Mouse (Mus musculus) left cerebral cortex, postnatal 4 days (tissue): ENCODE measurements at regions not wholly inside any gene's neighbourhood (a gene's known extent, or its start where the extent isn't known, plus 50 kb on each side); places are given as distances from the start of the nearest gene placed in this dataset.

Experiments
- DNase-seq: peaks from one replicate; pipeline ENCODE4 v3.0.0-alpha.2; 2022
- intact Hi-C: fragments of 180-260 bp; cut with DNase I; formaldehyde crosslinking; loops from one replicate; pipeline ENCODE4 v1.15.1; 2025

DNA sequence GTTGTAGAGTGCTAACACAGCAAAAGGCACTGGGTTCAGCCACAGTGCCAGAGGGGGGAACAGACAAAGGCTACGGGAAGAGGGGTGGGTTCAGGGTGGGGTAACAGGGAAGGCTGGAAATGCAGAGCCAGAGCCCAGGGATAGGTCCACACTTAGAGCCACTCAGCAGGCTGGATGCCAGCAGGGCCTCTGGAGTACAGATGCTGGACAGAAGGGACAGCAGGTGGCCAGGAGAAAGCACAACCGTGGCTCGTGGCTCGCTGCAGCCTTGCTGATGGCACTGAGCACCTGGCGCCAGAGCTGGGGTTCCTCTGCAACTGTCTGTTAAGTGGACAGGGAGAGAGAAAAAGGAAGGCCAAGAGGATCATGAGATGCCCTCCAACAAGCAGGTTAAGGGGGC, 174.2 kb downstream of the Mroh4 start:
- DNase-seq: peak; percentile 52
- intact Hi-C loops: no loop called here

DNA sequence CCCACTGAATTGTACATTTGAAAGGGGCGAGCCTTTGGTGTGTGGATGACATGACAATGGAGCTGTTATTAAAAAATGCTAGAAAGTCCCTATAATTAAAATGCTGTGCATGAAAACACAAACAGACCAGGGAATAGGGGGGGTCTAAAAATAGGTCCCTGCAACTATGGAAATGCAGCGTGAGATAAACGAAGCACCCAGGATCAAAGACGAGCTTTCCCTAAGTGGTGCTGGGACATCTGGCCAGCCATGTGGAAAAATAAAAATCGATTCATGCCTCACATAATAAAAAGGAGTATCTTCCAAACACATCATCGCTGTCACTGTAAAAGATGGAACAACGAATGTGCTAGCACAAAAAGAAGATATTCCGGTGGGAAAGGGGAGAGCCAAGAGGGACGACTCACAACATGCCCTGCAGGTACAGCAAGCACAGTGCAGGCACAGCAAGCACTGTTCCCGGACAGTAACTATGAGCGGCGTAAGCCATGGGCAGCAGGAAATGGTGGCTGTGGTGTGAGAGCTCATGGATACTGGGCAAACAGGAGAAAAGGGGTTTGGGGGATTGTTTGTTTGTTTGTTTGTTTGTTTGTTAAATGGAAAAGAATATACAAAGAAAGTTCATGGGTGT, 176.7 kb downstream of the Mroh4 start:
- DNase-seq: no peak
- intact Hi-C loops: no loop called here

DNA sequence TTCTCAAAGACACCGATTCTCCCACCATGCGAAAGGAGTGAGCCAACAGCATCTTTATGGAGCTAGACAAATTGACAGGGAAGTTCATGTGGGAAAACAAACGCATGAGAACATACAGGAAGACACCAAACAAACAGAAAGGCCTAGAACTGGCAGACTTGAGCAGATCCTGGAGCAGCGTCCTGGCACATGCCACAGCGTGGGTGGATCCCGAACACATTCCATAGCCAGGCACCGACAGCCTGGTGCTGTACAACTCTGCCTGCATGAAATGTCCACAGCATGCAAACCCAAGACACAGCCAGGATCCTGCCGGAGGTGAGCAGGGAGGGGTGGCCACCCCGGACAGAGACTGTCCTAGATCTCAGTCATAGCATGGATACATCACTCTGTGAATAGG, 177.2 kb downstream of the Mroh4 start:
- intact Hi-C loops: no loop called here
- no peak for DNase-seq

DNA sequence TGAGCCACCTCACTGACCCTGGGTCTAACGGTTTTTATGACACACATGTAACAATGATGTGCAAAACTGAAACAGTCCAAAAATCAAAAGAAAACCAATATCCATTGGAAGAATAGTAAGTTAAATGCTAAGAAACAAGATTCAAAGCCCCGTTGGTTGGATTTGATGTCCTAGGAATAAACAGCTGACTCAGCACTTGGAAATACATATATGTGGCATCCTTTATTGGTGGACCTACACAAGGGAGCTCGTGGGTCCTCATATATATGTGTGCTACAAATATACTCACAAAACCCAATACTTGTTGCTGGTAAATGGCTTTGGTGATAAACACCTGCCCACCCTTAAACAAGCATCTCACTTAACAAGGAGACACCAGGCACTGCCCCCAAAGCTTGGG, 178.2 kb downstream of the Mroh4 start:
- no peak for DNase-seq
- intact Hi-C loops: no loop called here

DNA sequence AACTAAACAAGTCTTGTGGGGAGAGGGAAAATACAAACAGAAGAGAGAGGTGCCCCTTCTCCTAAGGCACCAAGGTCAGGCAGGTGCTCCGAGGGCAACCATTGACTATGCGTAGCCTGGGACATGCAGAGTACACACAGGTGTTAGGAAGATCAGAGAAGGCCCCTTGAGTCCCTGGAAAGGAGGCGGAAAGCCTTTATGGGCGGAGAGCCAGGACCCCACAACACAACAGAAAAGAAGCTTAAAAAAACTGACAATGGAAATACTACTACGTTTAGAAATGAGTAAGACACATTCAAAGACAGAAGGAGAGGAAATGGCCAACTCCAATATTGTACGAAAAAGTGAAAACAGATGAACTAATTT, 179.5 kb downstream of the Mroh4 start:
- intact Hi-C loops: no loop called here
- DNase-seq: no peak

DNA sequence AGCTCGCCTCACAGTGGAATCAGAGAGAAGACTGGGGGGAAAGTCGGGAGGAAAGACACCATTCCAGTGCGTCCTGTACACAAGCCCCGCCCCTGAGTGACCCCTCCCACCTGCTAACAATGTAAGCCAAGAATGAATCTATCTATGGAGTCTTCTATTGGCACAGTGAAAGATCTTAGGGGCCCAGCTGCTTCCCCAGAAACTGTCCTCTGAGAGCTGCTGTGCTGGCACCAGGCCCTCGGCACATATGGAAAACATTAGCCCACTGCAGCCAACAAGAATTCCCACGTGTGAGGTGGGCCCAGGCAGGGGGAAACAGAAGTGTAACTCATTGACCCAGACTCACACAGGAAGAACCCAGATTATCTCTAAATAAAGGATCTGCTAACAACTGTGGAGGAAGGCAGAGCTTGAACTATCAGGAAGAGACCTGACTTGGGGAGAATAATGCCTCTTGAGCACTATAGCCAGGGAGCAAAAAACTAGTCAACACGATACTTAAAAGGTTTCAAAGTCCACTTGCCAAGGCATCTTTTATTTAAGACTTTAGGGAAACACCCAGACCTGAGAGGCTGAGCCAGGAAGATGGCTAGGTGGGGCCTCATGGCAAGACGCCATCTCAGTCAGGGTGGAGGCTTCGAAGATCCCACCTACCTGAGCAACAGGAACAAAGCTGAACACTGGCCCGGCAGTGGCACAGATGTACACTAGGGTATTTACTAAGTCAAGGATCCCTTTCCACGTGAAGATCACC, 180.1 kb downstream of the Mroh4 start:
- DNase-seq: peak; percentile 65
- intact Hi-C loops: no loop called here

DNA sequence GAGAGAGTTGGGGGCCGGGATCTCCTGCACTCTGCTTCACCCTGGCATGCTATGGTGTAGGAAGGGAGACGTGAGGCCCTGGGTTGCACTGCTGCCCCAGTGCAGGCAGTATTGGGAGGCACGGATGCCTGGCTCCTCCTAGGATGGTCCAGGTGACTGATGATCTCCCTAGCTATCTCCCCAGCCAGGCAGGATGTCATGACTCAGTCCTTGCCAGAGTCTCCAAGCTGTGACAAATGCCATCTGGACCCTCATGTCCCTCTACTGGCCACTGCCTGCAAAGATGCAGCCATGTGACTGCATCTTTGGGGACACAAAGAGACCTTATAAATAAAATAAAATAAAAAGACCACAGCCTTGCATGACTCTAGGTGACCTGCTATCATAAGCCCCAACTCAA, 181.6 kb downstream of the Mroh4 start:
- DNase-seq: peak; percentile 45
- intact Hi-C loops: no loop called here

DNA sequence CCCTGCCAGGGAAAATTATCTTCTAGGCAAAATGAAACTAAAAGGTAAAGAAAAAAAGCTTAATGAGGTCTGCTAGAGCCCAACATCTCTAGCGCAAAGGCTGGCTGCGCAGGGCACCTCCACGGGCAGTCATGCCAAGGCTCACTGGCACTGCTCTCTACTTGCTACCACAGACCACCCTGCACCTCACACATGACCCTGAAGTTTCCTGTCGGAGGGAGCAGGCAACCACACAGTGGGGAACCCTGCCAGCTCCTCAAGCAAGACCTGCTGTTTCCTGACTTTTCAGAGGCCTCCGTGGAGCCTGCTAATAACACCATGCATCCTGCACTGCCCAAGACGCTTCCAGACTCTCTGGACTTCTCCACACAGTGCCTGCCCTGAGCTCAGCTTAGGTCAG, 182.3 kb downstream of the Mroh4 start:
- DNase-seq: no peak
- intact Hi-C loops: no loop called here

DNA sequence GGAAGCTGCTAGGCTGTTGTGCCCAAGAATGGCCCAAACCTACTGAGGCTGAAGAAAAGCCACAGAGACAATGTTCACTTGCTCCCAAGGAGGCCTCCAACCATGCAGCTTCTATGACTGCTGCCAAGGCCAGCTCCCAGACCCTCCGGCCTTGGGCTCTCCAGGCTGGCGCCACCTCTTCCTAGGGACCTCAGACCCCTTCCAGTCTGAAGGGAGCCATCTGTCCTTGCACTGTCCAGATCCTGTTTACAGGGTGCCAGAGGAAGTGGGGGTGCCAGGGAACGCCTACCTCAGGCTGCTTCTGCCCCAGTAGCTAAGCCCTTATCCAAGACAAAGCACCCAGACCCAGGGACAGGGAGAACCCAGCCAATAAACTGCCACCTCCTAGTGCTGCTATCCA, 183.7 kb downstream of the Mroh4 start:
- peak; percentile 47 for DNase-seq
- intact Hi-C loops: no loop called here

DNA sequence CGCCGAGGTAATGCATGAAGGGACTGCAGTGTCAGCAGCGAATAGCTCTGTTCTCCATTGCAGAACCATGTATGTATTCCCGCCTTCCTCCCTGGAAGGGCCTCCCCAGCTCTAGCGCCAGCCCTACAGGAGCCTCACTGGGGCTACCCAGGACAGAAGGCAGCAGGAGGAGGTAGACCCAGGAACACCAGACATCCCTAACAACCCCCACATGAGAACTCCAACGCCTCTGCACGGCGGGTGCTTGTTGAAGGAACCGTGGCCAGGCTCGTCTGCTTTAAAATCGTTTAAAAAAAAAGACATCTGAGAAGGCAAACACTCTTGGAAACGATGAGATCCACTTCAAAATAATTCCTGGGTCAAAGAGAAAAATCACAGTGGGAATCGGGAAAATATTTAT, 194.3 kb downstream of the Mroh4 start:
- no peak for DNase-seq
- intact Hi-C loops: no loop called here

DNA sequence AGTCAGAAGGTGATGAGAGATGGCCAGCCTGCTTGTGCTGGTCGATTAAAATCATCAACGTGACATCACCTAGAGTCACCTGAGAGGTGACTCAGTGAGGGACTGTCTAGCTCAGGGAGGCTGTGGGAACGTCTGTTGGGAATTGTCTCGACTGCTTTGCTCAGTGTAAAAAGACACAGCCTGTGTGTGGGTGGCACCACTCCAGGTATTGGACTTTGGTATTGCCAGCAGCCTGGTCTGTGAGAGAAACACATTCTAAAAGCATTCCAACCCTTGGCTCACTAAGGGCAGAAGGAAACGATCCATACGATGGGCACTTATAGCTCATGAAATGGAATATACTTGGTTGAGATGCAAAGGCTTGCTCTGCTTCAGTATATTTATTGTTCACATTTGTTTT, 209.2 kb downstream of the Mroh4 start:
- DNase-seq: no peak
- intact Hi-C loops: loop anchor here (10.0 kb wide), 1 partner anchor 132 kb away; no protein-coding TSS in a partner anchor

DNA sequence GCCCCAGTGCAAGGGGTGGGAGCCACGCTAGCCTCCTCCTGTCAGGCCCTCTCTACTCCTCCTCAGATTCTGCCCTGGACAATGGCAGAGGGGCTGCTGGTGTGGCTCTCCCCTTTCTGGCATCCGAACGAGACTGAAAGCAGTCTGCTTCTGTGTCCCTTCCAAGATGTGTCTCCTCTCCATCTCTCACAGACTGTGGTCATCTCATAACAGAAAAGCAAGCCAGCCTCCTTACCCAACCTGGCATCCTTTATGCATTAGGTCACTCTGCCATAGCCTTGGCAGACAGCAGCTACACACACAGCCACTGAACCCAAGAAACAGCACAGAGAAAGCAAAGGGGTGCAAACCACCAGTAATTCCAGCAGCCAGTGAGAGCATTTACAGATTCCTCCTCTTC, 213.2 kb downstream of the Mroh4 start:
- intact Hi-C loops: loop anchor here (10.0 kb wide), 1 partner anchor 128 kb away; no protein-coding TSS in a partner anchor
- DNase-seq: no peak

DNA sequence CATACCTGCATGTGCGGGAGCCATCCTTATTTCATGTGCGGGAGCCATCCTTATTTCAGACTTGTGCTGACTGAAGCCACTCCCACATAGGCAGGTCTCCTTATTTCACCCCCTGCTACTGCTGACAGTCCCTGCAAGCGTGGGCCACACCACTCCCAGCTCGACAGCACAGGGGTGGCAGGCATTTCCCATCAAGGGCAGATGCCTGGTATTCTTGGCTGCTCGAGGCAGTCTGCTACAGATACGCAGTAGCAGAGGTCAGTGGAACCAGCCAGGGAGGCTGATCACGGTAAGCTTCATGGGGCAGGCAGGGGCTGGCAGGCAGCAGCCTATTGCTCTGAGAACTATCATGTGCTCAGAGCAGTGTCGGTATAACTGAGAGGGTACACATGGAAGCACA, 215.6 kb downstream of the Mroh4 start:
- intact Hi-C loops: loop anchor here (10.0 kb wide), 1 partner anchor 126 kb away; no protein-coding TSS in a partner anchor
- no peak for DNase-seq

DNA sequence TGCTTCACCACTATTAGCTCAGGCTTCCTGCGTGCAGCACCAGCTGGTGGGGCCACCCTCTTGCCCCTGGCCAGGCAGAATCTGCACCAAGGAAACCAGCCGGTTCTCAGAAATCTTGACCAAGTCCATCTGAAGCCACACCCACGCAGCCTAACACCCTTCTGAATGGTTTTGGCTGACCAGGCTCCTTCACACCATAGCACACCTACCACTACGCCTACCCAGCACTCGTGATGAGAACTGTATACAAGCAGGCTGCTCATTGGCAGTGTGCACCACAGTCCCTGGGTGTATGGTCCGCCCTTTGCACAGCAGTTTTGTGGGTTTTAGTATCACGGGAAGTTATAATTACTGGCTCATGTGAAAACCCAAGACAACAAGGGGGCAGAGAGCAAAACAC, 217.5 kb downstream of the Mroh4 start:
- intact Hi-C loops: no loop called here
- DNase-seq: no peak

DNA sequence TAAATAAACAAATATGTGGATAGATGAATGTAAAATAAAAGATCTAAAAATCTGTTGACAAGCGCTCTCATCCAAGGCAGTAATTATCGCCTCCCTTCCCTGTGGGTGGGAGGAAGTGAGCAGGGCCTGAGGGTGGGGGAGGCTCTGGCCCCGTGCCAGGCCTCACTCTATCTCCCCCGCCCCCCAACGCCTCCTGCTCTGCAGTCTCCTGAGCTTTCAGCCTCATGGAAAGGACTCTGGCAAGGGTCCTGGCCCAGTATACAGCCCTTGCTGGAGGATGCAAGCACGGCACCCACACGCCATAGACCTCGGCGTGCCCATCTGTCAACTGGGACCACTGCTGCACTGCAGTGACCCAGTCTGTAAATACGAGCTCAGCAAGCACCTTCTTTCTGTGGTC, 222.9 kb downstream of the Mroh4 start:
- intact Hi-C loops: no loop called here
- DNase-seq: no peak

DNA sequence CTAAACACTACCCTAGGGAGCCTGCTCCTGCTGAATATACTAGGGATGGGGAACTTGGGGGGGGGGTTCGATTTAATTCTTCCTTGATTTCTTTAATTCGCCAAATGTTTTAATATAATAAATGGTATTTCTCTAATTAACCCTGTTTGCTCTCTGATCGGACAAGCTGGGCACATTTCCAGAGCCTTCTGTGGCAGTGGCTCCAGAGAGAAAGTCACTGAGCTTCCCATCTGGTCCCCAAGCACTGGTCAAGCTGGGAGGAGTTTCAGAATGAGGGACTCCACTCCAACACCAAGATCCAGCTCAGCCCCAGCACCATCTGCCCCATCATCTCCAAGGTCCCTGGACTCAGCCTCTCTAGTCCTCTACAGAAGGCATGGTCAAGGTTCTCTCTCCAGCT, 223.9 kb downstream of the Mroh4 start:
- intact Hi-C loops: no loop called here
- DNase-seq: no peak

DNA sequence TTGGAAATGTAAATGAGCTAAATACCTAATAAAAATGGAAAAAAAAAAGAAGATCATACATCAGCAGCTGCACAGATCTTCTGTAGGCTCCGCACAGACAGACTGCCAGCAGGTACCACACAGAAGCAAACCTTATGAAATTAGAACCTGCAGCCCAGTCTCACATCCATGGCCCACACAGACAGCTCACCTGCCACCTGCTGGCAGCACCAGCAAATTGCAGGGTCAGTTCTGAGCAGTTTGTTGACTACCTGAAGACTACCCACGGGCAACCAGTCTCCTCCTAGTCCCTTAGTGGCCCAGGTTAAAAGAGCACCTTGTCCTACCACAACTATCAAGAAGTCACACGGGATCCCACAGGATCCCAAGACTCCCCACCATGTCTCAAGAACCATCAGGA, 225.1 kb downstream of the Mroh4 start:
- DNase-seq: no peak
- intact Hi-C loops: no loop called here

DNA sequence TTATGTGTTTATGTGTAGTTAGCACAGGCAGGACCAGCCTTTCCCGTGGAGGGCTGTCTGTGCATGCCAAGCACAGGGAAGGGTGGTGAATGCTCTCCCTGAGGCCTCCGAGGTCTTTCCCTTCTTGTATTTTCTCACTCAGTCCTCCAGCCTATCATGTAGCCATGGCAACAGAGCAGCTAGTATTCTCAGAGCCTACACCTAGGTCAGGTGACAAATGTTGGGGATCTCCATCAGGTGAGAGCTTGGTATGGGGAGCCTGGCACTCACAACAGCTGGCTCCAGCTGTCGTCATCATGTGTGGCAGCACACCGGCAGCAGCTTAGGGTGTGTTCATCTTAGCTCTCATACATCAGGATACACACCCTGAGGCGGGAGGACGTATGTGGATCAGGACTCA, 231.3 kb downstream of the Mroh4 start:
- intact Hi-C loops: loop anchor here (10.0 kb wide), 1 partner anchor 410 kb away; no protein-coding TSS in a partner anchor
- DNase-seq: no peak

DNA sequence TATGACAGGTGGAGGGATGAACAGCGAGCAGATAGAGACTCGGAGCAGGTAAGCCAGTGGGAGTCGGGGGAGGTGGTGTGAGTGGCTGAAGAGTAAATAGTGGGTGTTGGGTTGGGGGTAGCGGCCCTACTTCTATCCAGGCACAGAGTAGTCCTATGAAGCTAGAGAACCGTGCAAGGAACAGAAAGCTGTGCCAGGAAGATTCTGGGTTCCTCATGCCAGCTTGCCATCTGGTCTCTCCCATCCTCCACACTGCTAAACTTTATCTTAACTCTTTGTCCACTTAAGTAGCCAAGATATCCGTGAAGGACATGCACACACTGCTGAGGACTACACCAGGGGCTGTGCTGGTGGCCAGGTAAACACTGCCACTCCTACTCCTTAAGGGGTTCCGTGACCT, 234.9 kb downstream of the Mroh4 start:
- no peak for DNase-seq
- intact Hi-C loops: loop anchor here (10.0 kb wide), 1 partner anchor 406 kb away; no protein-coding TSS in a partner anchor

DNA sequence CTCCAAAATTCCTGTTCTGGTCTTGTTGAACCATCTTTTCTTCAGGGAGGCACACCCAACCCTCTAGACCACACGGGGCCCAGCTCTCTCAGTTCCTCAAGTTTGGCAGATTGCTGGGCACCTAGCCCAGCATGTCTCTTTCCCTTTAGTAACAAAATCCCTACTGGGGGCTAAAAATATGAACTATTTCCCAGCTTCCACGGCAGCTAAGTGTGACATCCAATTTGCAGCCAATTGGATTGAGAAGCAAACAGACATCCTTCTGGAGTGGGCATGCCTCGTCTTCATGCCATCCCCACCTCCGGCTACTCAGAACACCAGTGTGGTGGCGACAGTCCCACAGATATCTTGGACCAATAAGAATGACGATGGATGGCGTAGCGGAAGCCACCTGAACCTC, 240.1 kb downstream of the Mroh4 start:
- intact Hi-C loops: no loop called here
- DNase-seq: no peak

DNA sequence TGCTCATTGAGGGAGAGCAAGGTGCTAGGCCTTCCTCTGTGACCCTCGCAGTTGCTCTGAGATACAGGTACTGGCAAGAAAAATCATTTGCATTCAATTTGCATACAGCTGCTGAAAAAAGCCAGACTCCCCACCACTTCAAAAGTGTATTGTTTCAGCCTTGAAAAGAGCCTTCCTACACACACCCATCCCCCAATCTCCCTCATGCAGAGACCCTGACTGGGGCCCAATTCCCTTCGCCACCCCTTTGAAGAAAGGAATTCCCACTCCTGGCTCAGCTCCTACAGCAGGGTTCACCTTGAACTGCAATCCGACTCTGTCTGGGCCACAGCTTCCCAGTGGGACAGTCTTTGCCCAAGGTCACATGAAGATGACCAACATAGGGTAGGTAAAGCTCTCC, 248.6 kb downstream of the Mroh4 start:
- DNase-seq: no peak
- intact Hi-C loops: no loop called here

DNA sequence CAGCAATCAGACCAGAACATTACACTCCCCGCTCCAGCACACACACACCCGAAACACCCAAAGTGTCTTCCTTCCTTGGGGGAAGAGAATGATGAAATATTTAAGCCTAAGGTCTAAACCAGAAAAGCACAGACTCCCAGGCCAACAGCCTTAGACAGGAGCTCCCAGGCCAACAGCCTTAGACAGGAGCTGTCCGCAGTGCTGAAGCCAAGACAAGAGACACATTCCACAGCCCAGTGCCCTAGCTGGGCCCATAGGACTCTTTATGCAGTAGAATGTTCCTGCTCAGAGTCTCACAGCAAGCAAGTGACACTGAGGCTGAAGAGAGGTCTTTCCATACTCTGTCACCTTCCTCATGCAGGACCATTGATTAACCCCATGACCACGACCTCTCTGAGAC, 253.6 kb downstream of the Mroh4 start:
- DNase-seq: no peak
- intact Hi-C loops: no loop called here

DNA sequence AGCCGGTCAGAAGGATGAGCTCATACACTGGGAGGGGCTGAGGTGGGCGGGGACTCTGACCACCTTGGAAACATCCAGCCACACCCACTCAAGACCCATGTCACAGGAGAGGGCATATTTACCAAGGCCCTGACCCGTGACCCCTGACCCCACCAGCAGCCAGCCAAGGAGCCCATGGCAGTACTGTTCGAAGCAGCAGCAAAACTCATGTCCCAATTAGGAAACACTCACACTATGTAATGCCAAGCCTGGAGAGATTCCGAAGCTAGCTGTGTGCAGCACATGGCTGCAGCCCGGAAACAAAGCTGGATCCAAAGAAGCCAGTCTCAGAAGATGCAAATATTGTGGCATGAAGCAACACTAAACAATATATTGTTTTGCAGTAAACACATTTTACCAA, 256.8 kb downstream of the Mroh4 start:
- intact Hi-C loops: no loop called here
- no peak for DNase-seq
